Mouse (Mus musculus) A20 (cell line): ENCODE results near the gene Swt1.

Experiments used
- DNase-seq: peaks from one replicate; pipeline ENCODE4 v3.0.0-alpha.2; 2011; ENCODE audit warnings: low read depth, low spot score

The Swt1 gene

DNA sequence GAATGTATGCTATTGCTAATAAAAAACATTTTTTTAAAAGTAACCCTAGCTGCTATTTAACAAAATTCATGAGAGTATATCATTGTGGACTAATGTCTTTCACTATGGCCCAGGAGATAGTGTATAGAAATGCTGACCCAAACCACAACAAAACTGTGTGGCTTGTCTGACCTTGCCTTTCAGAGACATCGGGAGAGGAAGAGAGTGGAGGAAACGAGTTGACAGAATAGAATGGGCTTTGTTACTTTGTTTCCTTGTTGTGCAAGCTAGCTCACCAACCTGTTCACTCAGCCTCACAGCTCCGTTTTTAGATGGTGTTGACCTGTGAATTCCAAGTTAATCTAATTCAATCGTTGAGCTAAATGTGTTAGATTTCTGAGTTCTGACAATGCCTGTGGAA lies 107.8 kb downstream of the Swt1 start:
- no peak for DNase-seq

GRCm38 (mm10) chr1:151319267-151319666 lies 109.0 kb downstream of the Swt1 start:
- no peak for DNase-seq
